Mouse (Mus musculus): ENCODE results near the gene Ppcs.

The Ppcs gene

DNA sequence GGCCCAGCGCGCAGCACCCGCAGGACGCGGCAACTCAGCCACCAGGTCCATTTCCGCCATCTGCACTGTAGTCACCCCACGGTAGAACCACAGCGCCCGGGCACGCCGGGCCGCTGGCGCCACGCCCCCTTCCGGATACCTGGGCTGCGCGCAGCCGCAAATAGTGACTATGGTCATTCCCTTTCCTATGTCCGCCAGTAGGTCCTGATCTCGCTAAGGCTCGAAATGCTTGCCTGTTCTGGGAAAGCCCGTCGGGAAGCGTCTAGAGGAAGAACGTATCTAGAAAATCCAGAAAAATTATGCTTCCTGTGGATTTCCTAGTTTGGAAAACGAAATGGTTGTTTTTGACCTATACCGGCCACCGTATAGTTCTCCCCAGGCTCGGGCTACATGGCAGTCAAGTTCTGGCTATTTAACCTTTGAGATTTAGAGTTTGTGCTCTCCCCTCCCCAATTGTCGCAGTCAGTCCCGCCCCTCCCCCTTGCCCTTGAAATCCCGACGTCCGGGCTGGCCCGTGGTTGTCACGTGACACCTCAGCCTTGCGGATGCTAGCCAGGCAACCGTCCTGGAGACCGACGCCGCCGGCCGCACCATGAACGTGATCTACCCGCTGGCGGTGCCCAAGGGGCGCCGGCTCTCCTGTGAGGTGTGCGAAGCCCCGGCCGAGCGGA, at the start of gene Ppcs, which contains the start of gene Zmynd12:
TSS of gene Ppcs (minus strand) at position 127 of the 671 bp plus-strand sequence.
TSS of gene Zmynd12 (plus strand) at position 521 of the 671 bp plus-strand sequence.
- peak; percentile 81 for DNase-seq (ENCODE audit: low read depth, low spot score)

DNA sequence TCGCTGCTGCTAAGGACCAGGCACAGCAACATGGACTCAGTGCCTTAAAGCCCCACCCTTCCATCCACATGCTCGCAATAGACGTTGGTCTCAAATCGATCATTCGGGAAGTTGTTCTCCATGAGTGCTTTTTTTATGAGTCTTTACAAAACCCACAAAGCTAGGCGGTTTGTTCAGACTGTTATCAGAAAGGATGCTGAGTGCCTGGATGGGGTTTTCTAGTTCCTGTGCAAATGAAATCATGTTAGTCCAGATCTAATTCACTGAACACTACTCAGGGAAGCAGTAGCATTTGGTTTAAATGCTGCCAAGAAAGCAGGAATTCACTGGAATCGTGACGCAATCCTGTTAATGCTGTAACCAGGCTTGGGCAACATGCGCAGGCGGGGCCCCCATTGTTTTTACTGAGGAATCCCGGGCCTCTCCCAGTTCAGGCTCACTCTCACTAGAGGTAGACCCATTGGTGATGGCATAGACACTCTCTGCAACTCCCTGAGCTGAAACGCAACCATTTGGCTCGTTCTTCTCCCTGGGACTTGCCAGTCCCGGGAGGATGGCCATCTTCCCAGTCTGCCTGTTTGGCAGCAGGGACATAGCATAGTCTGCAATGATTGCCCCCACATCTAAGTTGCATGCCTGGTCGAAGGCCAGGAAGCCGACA, 45.6 kb upstream of the Ppcs start:
- peak; percentile 25 for DNase-seq (ENCODE audit: low read depth, low spot score)

DNA sequence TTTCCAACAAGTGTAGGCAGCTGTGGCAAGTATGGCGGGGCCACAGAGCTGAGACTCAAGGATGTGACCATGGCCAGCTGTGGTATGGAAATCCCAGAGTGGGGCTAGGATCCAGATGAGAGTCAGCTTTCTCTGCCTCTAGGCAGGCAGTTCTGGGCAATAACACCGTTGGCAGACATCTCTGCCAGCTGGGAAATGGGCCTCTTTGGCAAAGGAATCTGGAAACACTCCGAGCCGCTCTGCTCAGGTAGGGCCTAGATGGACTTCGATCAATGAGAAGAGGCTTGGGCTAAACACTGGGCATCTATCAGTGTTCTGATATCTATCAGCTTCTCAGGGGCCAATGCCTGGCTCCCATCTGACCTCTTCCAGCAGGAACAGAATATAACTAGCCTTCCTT, 43.6 kb upstream of the Ppcs start:
- DNase-seq (ENCODE audit: low read depth, low spot score), result no peak

DNA sequence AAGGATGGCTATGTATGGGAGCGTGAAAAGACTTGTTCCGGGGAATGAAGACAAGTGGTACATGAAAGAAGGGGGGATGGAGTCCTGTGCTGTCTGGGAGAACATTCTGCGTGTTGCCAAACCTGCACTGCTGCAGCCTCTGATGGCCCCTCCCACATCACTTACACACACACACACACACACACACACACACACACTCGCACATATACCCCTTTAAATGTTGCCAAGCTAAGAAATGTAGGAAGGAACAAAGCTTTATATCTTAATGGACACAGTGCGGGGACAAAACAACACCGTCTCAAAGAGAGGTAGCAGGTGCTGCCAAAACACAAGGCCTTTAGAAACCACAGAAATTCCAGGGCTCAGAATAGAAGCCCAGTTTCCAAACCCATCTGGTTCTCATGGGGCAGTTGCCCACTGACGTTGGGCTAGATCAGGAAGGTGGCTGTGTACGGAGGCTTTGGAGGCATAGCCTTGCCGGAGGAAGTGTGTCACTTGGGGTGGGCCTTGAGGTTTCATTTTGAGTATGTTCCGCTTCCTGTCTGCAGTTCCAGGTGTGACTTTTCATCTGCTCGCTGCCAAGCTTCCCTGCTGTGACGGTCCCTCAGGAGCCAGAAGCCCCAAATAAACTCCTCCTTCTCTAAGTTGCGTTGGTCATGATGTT, 41.7 kb upstream of the Ppcs start:
- no peak for DNase-seq (ENCODE audit: low read depth, low spot score)

DNA sequence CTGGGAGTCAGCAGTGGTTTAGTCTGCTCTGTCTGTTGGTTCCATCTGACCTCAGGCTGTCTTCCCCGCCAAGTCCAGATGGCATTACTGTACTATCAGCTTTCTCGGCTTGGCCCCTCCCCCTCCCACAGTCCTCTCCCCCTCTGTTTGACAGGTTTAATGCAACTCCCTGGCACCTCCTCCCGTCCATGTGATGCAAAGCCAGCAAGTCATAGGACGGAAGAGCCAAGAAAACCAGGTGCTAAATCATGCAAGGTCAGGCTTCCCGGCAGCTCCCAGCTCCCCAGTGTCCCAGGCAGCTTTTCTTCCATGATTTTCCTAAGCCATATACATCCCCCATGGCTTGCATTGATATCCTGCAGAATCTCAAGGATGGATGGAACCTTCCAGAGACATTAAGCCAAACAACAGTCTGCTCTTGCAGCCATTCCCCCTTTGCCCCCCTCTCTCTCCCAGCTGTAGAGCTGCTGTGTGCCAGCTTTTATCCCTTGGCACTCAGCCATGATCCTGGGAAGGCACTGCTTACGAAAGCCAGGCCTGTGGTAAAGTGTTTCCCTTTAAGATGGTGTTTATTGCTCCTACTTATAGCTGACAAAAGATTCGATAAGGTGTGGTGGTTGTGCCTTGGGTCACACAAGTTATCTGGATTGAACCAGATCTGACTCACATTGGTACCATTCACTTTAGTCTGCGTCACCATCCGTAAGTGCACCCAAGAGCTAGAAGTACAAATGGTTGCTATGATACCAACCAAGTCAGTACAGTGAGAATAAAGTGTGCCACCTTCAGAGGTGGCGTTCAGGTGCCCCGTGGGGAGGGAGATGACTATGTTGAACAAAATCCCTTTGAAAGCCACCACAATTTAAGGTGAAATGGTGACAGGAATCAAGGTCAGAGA, 40.9 kb upstream of the Ppcs start:
- peak; percentile 80 for DNase-seq (ENCODE audit: low read depth, low spot score)

- DNase-seq (ENCODE audit: low read depth, low spot score), result no peak
Measured at GRCm38 (mm10) chr4:119462457-119462856, 40.2 kb upstream of the Ppcs start.

DNA sequence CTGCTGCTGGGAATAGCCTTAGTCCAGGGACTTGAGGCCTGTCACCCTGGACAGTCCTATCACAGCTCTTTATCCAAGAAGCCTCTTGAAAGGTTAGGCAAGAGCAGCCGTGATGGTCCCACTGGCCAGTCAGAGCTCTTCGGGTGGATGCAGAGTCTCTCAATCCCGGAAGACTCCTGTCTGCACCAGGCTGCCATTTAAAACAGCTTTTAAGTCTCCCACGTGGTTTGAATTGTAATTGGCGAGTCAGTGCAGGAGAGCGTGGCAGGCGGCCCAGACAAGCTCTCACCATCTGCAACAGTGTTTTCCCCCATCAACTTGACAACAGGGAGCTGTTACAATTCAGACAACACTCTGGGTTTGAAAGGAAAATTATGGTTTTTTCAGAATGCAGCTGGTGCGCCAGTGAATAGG, 38.5 kb upstream of the Ppcs start:
- peak; percentile 13 for DNase-seq (ENCODE audit: low read depth, low spot score)

- DNase-seq (ENCODE audit: low read depth, low spot score), result no peak
Measured at GRCm38 (mm10) chr4:119460296-119460695, 38.1 kb upstream of the Ppcs start.

GRCm38 (mm10) chr4:119453533-119453932, 31.3 kb upstream of the Ppcs start:
- DNase-seq (ENCODE audit: low read depth, low spot score), result no peak

DNA sequence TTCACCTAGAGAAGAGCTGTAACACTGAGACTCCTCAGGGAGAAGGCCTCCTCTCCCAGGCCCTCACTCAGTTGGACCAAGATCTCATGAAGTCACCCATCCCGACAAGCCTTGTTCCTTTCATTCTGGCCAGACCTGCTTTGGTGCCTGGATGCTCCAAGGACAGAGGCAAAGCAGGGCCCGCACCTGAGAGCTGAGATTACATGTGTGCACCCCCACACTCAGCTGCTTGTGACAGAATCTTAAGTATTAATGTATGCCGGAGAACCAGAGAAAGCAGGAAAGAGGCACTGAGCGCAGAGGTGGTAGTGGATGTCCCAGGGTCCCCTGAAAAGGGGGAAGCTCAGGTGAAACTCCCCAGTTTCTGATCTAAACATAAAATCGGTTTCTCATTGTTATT, 30.9 kb upstream of the Ppcs start:
- no peak for DNase-seq (ENCODE audit: low read depth, low spot score)

- DNase-seq (ENCODE audit: low read depth, low spot score), result no peak
Measured at GRCm38 (mm10) chr4:119450436-119450835, 28.2 kb upstream of the Ppcs start.

GRCm38 (mm10) chr4:119447786-119448185, 25.6 kb upstream of the Ppcs start:
- no peak for DNase-seq (ENCODE audit: low read depth, low spot score)

- no peak for DNase-seq (ENCODE audit: low read depth, low spot score)
Measured at GRCm38 (mm10) chr4:119447261-119447660, 25.0 kb upstream of the Ppcs start.

GRCm38 (mm10) chr4:119442539-119442938, 20.3 kb upstream of the Ppcs start:
- DNase-seq (ENCODE audit: low read depth, low spot score), result no peak

DNA sequence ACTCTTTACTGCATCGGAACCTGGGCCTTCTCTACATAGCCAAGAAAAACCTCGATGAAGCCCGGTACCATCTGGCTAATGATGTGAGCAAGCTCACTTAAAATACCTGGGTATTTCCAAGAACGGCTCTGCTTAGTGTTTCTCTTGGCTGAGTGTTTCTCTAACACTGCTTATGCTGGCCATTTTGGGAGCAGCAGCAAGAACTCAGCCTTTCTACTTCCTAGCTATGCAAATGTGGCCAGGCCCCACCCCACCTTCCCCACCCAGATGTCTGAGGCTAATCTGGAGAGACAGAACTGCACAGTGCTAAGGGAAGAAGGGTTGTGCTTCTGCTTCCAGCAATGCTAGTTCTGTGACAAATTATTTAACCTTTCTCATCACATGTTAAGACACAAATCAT, 19.6 kb upstream of the Ppcs start:
- no peak for DNase-seq (ENCODE audit: low read depth, low spot score)

DNA sequence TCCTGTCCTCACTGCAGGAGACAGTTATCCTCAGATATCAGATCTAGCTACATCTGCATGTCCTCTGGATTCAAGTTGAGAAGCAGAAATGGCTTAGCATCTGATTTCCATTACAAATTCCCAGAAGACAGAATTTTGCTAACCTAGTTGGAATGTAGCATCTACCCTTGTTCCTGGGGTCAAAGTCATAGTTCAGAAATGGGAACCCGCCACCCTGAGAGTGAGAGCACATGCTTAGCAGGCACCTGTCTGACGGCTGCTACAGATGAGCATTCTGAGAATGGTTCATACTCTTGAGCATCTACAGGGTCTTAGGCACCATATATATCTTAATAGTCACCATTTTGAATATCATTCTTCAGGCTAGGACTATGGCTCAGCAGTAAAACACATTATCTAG, 15.7 kb upstream of the Ppcs start:
- DNase-seq (ENCODE audit: low read depth, low spot score), result no peak

DNA sequence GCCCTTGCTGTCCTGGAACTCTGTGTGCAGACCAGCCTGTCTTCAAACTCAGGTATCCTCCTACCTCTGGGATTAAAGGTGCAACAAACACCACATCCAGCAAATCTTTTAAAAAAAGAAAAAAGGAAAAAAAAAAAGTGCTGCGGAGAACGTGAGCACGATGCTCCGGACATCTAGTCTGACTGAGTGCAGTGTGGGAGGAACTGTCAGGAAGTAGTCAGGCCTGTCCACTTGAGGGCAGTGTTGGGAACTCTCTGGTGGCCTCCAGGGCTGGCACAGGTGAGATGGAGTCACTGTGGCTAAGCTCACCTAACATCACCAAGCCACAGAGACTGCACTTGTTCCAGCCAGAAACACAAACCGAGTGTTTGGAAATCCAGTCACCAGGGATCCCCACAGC, 8.5 kb upstream of the Ppcs start:
- DNase-seq (ENCODE audit: low read depth, low spot score), result peak; percentile 26

DNA sequence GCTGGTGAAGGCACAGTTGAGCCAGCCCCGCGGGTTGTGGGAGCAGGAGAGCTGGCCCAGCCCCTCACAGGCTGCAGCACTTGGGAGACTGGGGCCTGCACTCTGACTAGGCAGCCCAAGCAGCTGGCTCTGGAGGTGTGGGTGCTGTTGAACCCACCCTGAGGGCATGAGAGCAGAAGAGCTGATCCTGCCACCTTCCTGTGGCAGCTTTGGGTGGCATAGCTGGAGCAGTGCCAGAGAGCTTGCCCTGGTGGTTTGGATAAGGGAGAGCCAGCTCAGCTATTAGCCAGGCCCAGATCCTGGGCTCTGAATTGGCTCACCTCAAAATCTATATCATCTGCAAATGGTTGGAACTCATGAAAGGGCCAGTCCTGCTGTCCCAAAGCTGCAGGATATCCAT, 5.5 kb upstream of the Ppcs start:
- peak; percentile 25 for DNase-seq (ENCODE audit: low read depth, low spot score)

DNA sequence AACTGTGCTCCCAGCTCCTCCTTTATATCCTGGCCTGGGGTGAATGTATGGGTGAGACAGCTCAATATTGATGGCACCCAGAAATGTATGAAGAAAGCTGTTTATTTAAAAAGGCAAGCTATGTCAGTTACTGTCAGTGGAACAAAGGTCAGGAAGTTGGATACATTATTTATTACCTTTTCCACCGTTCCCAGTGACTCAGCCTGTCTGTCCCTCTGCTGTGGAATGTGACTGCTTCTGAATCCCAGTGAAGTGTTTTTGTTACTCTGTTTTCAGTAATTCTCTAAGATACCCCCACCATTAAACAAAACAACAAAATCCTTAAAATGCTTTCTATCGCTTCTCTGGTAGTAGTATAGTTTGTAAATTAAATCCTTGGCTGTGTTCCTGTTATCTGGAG, 3.4 kb upstream of the Ppcs start:
- DNase-seq (ENCODE audit: low read depth, low spot score), result no peak

DNA sequence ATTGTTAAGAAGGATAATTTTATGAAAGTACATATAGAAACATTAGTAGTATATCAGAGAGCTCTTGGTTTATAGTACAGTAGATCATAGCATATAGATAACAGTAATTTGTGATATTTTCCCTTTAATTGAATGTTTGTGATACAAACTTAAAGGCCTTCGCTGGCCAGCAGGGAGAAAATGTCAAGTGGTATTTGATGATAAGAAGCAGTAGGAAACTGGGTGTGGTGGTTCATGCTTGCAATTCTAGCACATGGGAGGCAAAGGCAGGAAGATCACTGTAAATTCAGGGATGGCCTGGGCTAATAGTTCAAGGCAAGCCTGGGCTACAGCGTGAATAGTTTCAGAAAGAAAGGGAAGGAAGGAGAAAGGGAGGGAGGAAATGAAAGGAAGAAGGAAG, 2.9 kb upstream of the Ppcs start:
- no peak for DNase-seq (ENCODE audit: low read depth, low spot score)

DNA sequence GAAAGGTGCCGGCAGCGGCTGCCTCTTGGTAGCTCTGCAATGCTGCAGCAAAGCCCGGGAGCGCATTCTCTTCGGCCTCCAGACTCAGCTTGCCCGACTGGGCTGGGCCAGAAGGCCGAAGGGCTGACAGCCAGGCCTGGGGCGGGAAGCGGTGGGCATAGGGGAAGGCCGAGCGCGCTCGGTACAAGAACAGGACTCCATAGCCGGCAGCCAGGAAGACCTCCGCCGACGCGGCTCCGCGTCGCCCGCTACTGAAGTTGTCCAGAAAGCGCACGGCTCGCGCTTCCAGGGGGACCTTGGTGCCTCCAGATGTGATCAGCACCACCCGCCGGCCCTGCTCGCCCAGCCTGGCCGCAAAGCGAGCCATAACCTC, 313 bp downstream of the Ppcs start:
- DNase-seq (ENCODE audit: low read depth, low spot score), result peak; percentile 9

DNA sequence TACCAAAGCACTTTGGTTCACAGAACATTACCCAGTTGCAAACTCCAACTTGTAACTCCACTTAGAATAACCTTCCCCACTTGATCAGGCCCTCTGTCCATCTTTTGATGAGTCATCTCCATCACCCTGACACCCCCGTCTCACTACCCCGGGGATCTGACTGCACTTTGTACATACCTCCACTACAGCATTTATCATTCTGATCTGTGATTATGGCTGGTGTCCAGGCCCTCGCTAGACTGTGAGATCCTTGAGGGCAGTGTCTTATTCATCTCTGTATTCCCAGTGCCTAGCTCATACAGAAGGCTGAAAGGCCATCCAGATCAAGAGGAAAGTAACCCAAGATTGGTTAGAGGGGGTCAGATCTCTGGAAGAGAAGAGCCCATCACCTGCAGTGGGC, 1.0 kb downstream of the Ppcs start:
- DNase-seq (ENCODE audit: low read depth, low spot score), result no peak
